Mouse (Mus musculus): ENCODE measurements around the gene Gramd1a.
A peak's percentile ranks its signal among the peaks of the same experiment; 100 is the strongest.

Gramd1a gene

GRCm38 (mm10) chr7:31155296-31156033 is at the start of gene Gramd1a:
Gramd1a (minus strand) TSS chr7:31155896.
- peak; percentile 51 for DNase-seq

GRCm38 (mm10) chr7:31195591-31196307 is 40.1 kb upstream of the Gramd1a start:
- no peak for DNase-seq

GRCm38 (mm10) chr7:31184711-31185110 is 29.0 kb upstream of the Gramd1a start:
- no peak for DNase-seq

- DNase-seq, result no peak
These were observed 27.2 kb upstream of the Gramd1a start for GRCm38 (mm10) chr7:31182863-31183262.

GRCm38 (mm10) chr7:31176886-31177763 is 21.4 kb upstream of the Gramd1a start:
- peak; percentile 80 for DNase-seq

- DNase-seq, result no peak
These were observed 19.4 kb upstream of the Gramd1a start for GRCm38 (mm10) chr7:31175096-31175495.

GRCm38 (mm10) chr7:31174466-31174865 is 18.8 kb upstream of the Gramd1a start:
- DNase-seq, result no peak

- DNase-seq, result peak; percentile 83
These were observed 16.5 kb upstream of the Gramd1a start for GRCm38 (mm10) chr7:31172238-31172637.

- no peak for DNase-seq
These were observed 14.8 kb upstream of the Gramd1a start for GRCm38 (mm10) chr7:31170520-31170919.

GRCm38 (mm10) chr7:31168412-31168811 is 12.7 kb upstream of the Gramd1a start:
- peak; percentile 79 for DNase-seq

- DNase-seq, result peak; percentile 63
These were observed 9.1 kb upstream of the Gramd1a start for GRCm38 (mm10) chr7:31164748-31165147.

GRCm38 (mm10) chr7:31163666-31164577 is 8.2 kb upstream of the Gramd1a start:
- DNase-seq, result no peak

GRCm38 (mm10) chr7:31162324-31162723 is 6.6 kb upstream of the Gramd1a start:
- no peak for DNase-seq

- DNase-seq, result peak; percentile 56
These were observed 6.1 kb upstream of the Gramd1a start for GRCm38 (mm10) chr7:31161831-31162230.

GRCm38 (mm10) chr7:31161246-31161645 is 5.5 kb upstream of the Gramd1a start:
- peak; percentile 61 for DNase-seq

GRCm38 (mm10) chr7:31160763-31161162 is 5.1 kb upstream of the Gramd1a start:
- peak; percentile 56 for DNase-seq

GRCm38 (mm10) chr7:31156034-31156928 is 585 bp upstream of the Gramd1a start:
- peak; percentile 87 for DNase-seq

GRCm38 (mm10) chr7:31153536-31154320 is 2.0 kb downstream of the Gramd1a start:
- DNase-seq, result peak; percentile 61

- peak; percentile 85 for DNase-seq
These were observed 4.1 kb downstream of the Gramd1a start for GRCm38 (mm10) chr7:31151301-31152241.

All from thymus, postnatal 14 days (tissue).